Mouse (Mus musculus): ENCODE measurements around the gene Tecta. TPM values are rescaled to one million over a fixed set of nuclear protein-coding genes. Genes with fewer than 3 reads are reported as not detected.

The Tecta gene
- polyA plus RNA-seq, 1 experiment = 0.63 TPM

DNA sequence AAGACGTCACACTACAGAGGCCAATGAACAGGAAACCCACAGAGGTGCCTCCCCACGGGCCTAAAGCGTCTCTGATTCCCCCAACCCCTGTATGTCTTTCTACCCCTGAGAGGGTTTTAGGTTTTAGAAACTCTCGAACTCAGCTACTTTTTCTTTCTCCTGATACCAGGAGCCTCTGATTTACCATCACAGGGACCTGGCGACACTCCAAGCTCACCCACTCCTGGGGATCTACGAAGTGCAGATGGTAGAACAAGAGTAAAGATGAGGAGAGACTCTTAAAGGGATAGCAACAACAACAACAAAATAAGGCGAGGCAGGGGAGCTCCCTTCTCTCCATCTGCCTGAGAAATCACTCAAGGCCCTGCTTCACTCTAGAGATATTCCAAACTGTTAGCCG is 12.7 kb downstream of the Tecta start:
- DNase-seq (ENCODE audit: low read depth) = no peak
- TF ChIP-seq POLR2A (IDR thresholded peaks at IDR 0.05; ENCODE audit: borderline replicate concordance, extremely low read depth, insufficient read depth, insufficient read length, poor library complexity, severe bottlenecking) = no peak
- no peak for TF ChIP-seq CTCF (IDR thresholded peaks at IDR 0.05; ENCODE audit: borderline replicate concordance, extremely low read depth, insufficient read depth, insufficient read length)

DNA sequence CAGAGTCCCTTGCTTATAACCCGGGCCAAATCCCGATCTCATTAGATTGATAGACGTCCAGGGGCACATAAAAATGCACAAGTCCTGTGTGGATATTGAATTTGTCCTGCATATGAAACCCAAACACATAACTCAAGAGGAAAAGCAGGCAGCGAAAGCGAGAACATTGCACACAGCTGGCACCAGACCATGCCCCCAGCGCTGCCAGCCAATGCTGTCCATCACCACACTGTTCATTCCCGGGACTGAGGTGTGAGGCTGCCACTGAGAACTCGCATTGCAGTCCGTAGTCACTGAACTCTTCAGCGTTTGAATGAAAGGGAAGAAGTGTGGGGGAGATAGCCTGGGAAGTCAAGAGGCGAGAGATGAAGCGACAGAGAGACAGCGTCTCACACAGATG is 14.1 kb downstream of the Tecta start:
- DNase-seq (ENCODE audit: low read depth) = peak; percentile 60

DNA sequence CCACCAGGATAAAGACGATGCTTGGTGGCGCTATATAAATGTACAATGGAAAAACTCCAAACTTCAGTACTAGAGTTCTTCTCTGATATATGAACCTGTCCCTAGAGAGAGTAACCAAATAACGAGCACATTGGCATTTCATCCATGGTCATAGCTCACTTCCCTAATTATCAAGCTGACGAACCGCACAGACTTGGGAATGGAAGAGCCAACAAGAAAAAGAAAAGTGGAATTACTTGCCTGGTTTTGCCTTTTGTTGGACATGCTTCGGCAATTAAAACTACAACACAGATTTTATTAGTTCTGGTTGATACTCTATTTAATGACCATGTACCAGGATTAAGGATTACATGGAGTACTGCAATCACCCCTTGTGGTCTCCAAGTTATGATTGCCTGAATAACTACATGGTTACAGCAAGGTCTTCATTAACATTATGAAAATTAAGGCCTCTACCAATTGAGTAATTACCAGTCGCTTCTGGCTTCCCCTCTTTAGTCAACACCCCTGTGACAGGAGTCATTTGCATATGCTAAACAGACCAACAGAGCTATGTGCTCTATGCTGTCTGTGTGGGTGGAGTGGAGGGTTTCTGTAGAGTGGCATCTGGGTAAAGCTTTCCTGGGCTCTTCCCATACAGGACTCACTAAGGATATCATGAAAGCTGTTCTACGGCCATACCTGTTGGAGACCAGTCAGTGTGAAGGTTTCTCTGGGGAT is 16.9 kb downstream of the Tecta start:
- TF ChIP-seq POLR2A (IDR thresholded peaks at IDR 0.05; ENCODE audit: borderline replicate concordance, extremely low read depth, insufficient read depth, insufficient read length, poor library complexity, severe bottlenecking) (no peak), CTCF (IDR thresholded peaks at IDR 0.05; ENCODE audit: borderline replicate concordance, extremely low read depth, insufficient read depth, insufficient read length) (no peak)
- peak; percentile 87 for DNase-seq (ENCODE audit: low read depth)

More for the DNA sequence above, 14.1 kb downstream of the Tecta start:
- TF ChIP-seq POLR2A (IDR thresholded peaks at IDR 0.05; ENCODE audit: borderline replicate concordance, extremely low read depth, insufficient read depth, insufficient read length, poor library complexity, severe bottlenecking) = no peak
- no peak for TF ChIP-seq CTCF (IDR thresholded peaks at IDR 0.05; ENCODE audit: borderline replicate concordance, extremely low read depth, insufficient read depth, insufficient read length)

DNA sequence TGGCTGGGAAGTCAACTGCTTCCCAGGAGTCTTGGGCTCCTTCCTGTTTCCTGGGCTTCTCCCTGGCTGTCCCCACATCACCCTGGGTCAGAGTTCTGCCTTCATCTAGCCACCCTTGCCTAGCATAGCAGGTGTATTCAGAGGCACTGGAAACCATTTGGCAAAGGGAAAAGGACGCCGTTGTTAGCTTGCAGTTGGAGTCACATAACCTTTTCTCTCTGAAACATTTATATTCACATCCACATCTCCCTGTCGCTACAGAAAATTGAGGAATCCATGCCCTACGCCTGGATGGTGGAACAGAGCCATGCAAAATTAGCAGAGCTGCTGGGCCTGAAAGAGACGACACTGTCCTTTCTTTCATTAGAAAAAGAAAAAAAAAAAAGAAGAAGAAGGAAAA is 17.7 kb downstream of the Tecta start:
- TF ChIP-seq POLR2A (IDR thresholded peaks at IDR 0.05; ENCODE audit: borderline replicate concordance, extremely low read depth, insufficient read depth, insufficient read length, poor library complexity, severe bottlenecking) = no peak
- TF ChIP-seq CTCF (IDR thresholded peaks at IDR 0.05; ENCODE audit: borderline replicate concordance, extremely low read depth, insufficient read depth, insufficient read length) = no peak
- peak; percentile 87 for DNase-seq (ENCODE audit: low read depth)

DNA sequence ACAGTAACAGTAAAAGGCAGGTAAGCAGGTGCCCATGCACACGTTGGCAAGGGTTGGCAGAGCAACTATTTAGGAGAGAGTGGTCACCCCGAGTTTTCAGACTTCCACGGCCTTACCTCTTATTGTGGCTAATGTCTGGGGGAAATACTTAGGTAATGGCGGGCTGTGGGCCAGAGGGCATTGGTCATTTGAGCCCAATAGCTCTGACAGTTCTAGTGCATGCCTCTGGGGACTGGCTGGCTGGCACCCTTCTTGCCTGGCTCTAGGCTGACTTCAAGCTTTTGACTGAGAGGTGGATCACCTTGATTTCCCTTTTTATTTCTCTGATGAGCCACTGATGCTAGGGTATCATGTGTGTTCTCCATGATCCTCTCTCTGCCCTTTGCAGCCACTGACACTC is 21.7 kb downstream of the Tecta start:
- TF ChIP-seq POLR2A (IDR thresholded peaks at IDR 0.05; ENCODE audit: borderline replicate concordance, extremely low read depth, insufficient read depth, insufficient read length, poor library complexity, severe bottlenecking) (no peak), CTCF (IDR thresholded peaks at IDR 0.05; ENCODE audit: borderline replicate concordance, extremely low read depth, insufficient read depth, insufficient read length) (no peak)
- DNase-seq (ENCODE audit: low read depth) = no peak

DNA sequence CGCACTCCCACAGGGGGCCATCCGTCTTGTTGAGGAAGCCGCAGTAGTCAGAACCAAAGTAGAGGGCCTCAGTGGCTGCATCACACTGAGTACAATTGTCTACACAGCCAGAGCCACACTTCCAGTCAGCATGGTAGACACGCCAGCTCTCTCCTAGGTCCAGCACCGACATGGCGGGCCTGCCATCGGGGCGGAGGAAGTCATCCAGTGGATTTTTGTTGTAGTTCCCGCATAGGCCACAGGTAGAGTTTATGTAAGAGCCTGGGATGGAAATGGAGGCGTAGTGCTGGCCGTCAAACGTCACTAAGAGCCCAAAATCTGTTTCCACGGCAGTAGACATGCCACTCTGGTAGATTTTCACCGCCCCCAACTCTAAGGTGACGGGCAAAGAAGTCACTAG is 22.1 kb downstream of the Tecta start:
- no peak for DNase-seq (ENCODE audit: low read depth)
- TF ChIP-seq POLR2A (IDR thresholded peaks at IDR 0.05; ENCODE audit: borderline replicate concordance, extremely low read depth, insufficient read depth, insufficient read length, poor library complexity, severe bottlenecking) (no peak), CTCF (IDR thresholded peaks at IDR 0.05; ENCODE audit: borderline replicate concordance, extremely low read depth, insufficient read depth, insufficient read length) (no peak)

DNA sequence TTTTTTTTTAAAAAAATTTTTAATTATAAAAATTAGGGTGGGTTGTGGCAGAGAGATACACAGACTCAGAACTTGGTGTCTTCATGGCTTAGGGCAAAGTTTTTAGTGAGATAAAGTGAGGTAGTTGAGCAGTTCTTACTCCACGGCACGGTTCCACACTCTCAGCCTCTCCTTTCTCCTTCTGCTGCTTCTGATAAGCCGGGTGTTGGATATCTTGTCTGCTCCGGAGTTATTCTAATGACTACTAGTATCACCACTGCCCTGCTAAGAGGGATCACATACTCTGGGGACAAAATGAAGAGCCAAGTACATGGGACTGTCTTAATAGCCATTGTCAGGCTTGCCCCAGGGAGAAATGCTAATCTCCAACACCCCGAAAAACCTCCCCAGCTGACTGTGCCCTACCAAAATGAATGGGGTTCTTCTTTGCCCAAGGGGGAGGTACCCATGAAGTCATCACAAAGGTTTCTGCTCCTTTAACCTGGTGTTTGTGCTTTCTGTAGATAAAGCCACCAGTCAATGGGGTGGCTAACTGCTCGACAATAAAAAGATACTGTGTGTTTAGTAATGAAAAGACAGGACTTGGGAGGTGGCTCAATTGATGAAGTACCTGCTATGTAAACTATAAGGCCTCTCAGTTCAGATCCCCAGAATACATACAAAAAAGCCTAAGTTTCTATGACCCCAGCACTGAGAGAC is 27.9 kb downstream of the Tecta start:
- no peak for DNase-seq (ENCODE audit: low read depth)
- TF ChIP-seq POLR2A (IDR thresholded peaks at IDR 0.05; ENCODE audit: borderline replicate concordance, extremely low read depth, insufficient read depth, insufficient read length, poor library complexity, severe bottlenecking) = no peak
- no peak for TF ChIP-seq CTCF (IDR thresholded peaks at IDR 0.05; ENCODE audit: borderline replicate concordance, extremely low read depth, insufficient read depth, insufficient read length)

DNA sequence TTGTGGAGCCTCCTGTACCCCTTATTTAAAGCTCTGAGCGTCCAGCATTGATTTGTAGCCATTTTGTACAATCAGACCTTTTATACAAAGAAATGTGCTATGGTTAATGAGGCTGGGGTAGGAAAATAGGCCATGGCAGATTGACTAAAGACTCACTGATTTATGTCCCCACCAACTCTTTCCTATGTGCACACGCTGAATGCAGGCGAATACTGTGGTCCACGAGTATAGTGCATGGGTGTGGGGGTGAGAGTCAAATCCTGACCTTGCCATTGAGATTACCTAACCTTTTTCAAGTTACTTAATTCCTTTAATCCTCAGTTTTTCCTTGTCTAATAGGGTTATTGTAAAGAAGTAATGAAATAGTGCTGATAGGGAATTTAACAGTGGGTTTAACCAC is 42.1 kb downstream of the Tecta start:
- DNase-seq (ENCODE audit: low read depth) = no peak
- TF ChIP-seq POLR2A (IDR thresholded peaks at IDR 0.05; ENCODE audit: borderline replicate concordance, extremely low read depth, insufficient read depth, insufficient read length, poor library complexity, severe bottlenecking) (no peak), CTCF (IDR thresholded peaks at IDR 0.05; ENCODE audit: borderline replicate concordance, extremely low read depth, insufficient read depth, insufficient read length) (no peak)

DNA sequence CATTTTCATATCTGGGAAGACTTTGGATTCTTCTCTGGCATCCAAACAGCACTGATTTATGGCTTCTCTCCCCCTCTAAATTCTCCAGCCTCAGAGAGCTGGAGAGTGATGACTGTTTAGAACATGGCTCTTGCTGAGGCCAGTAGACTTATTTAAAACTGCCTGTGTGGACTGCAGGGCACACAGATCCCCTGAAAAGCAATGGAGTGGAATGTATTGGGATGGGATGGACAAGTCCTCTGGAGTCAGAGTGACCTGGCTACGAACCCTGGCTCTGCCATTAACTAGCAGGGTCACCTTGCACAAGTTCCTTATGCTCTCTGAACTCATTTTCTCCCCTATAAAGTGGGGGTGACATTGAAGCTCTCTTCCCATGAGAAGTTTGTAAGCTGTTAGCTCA is 44.9 kb downstream of the Tecta start:
- no peak for DNase-seq (ENCODE audit: low read depth)

DNA sequence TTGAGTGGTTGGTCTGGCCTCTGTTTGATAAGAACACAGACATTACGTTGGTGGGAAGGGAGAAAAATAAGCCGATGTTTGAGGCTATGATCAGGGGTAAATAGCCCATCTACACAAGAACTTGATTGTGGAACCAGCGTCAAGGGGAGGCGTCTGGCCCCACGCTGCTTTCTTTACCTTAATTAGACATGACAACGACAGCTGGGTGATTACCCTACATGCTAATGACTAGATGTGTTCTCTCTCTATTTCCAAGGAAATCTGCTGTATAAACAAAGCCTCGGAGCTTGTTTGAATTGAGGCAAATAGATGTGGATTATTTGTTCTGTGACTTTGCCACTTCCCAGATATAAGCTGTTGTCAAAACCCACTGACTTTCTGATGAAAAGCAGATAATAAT is 49.9 kb downstream of the Tecta start:
- TF ChIP-seq POLR2A (IDR thresholded peaks at IDR 0.05; ENCODE audit: borderline replicate concordance, extremely low read depth, insufficient read depth, insufficient read length, poor library complexity, severe bottlenecking) (no peak), CTCF (IDR thresholded peaks at IDR 0.05; ENCODE audit: borderline replicate concordance, extremely low read depth, insufficient read depth, insufficient read length) (no peak)

More for the DNA sequence above, 44.9 kb downstream of the Tecta start:
- TF ChIP-seq POLR2A (IDR thresholded peaks at IDR 0.05; ENCODE audit: borderline replicate concordance, extremely low read depth, insufficient read depth, insufficient read length, poor library complexity, severe bottlenecking) (no peak), CTCF (IDR thresholded peaks at IDR 0.05; ENCODE audit: borderline replicate concordance, extremely low read depth, insufficient read depth, insufficient read length) (no peak)

DNA sequence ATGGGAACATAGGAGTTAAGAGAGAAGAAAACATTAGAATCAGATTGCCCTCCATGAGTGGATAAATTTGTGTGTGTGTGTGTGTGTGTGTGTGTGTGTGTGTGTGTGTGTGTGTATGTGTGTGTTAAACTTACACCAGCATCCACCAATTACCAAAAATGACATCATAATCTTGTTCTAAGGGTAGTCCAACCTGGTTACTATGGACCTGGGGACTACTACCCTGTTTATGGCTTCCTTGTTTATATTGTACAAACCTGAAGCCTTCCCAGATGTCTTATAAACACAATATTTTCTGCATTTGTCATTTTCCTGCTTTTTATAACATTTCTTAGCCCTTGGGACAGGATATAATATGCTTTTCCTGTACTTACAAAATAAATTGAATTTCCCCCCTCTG is 53.4 kb downstream of the Tecta start:
- DNase-seq (ENCODE audit: low read depth) = no peak
- TF ChIP-seq CTCF (IDR thresholded peaks at IDR 0.05; ENCODE audit: borderline replicate concordance, extremely low read depth, insufficient read depth, insufficient read length) (no peak), POLR2A (IDR thresholded peaks at IDR 0.05; ENCODE audit: borderline replicate concordance, extremely low read depth, insufficient read depth, insufficient read length, poor library complexity, severe bottlenecking) (no peak)

More for the DNA sequence above, 49.9 kb downstream of the Tecta start:
- DNase-seq (ENCODE audit: low read depth) = peak; percentile 83

DNA sequence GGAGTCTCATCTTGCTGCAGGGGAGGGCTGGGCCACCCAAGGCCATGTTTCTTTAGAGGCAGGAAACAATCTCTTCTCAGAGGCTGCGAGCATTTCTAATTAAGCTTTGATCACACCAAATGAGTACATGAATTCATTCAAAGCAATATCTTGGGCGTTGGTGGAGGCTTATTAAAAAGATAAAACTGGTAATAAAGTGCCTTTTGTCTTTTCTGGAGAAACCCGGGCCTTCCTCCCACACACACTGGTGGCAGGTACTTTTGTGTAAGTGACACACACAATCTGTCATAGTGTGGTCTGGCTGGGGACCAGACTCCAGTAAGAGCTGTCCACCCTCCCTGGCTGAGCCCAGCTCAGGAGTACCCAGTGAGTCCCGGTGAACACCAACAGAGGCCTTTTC is 60.6 kb downstream of the Tecta start:
- DNase-seq (ENCODE audit: low read depth) = no peak
- TF ChIP-seq POLR2A (IDR thresholded peaks at IDR 0.05; ENCODE audit: borderline replicate concordance, extremely low read depth, insufficient read depth, insufficient read length, poor library complexity, severe bottlenecking) (no peak), CTCF (IDR thresholded peaks at IDR 0.05; ENCODE audit: borderline replicate concordance, extremely low read depth, insufficient read depth, insufficient read length) (no peak)
